Mouse (Mus musculus): Measurements from ENCODE around the gene Igsf3. TPM values are rescaled to one million over a fixed set of nuclear protein-coding genes. Genes with fewer than 3 reads are reported as not detected.

The Igsf3 gene
- polyA plus RNA-seq, 1 experiment from 2014 or later = 22.7 TPM

- peaks cover 75% of the 10 kb centered on the region for H3K4me1 ChIP-seq
- H3K27me3 ChIP-seq (ENCODE audit: low read depth, poor library complexity, severe bottlenecking) = peaks cover 15% of the 10 kb centered on the region
- no peak overlapping the region for H3K4me3 ChIP-seq
- no peaks in the 10 kb centered on the region for H3K9me3 ChIP-seq (replicated peaks)
- no peak for DNase-seq (ENCODE audit: low spot score)
- no peaks in the 10 kb centered on the region for H3K36me3 ChIP-seq
- WGBS = 81% methylated on average over 5 of the region's 5 CpGs
- no peak overlapping the region for H3K27ac ChIP-seq (replicated peaks)
Measured at GRCm38 (mm10) chr3:101381691-101382090, 4.8 kb downstream of the Igsf3 start.

- no peaks in the 10 kb centered on the region for H3K36me3 ChIP-seq
- H3K27me3 ChIP-seq (ENCODE audit: low read depth, poor library complexity, severe bottlenecking) = peaks cover 15% of the 10 kb centered on the region
- no peak overlapping the region for H3K27ac ChIP-seq (replicated peaks)
- no peak for DNase-seq (ENCODE audit: low spot score)
- WGBS = 71% methylated on average over 4 of the region's 4 CpGs
- H3K4me3 ChIP-seq = no peak overlapping the region
- no peaks in the 10 kb centered on the region for H3K9me3 ChIP-seq (replicated peaks)
- peaks cover 76% of the 10 kb centered on the region for H3K4me1 ChIP-seq
Measured at GRCm38 (mm10) chr3:101382751-101383150, 5.9 kb downstream of the Igsf3 start.

GRCm38 (mm10) chr3:101386430-101387016 lies 9.6 kb downstream of the Igsf3 start:
- 61% methylated on average over 8 of the region's 8 CpGs for WGBS
- Histone ChIP-seq H3K4me3 (no peak overlapping the region), H3K27me3 (ENCODE audit: low read depth, poor library complexity, severe bottlenecking) (peaks cover 11% of the 10 kb centered on the region; the same call in 1 of the 2 replicates), H3K36me3 (no peaks in the 10 kb centered on the region), H3K4me1 (peaks cover 76% of the 10 kb centered on the region), H3K9me3 (replicated peaks) (no peaks in the 10 kb centered on the region), H3K27ac (replicated peaks) (no peak overlapping the region)
- DNase-seq (ENCODE audit: low spot score) = no peak

GRCm38 (mm10) chr3:101387849-101388248 lies 11.0 kb downstream of the Igsf3 start:
- H3K4me3 ChIP-seq = peak overlapping the region; percentile 29
- 7% methylated on average over 10 of the region's 10 CpGs for WGBS
- DNase-seq (ENCODE audit: low spot score) = no peak
- H3K36me3 ChIP-seq = no peaks in the 10 kb centered on the region
- H3K4me1 ChIP-seq = peaks cover 66% of the 10 kb centered on the region
- no peaks in the 10 kb centered on the region for H3K9me3 ChIP-seq (replicated peaks)
- H3K27me3 ChIP-seq (ENCODE audit: low read depth, poor library complexity, severe bottlenecking) = peaks cover 22% of the 10 kb centered on the region; the same call in 1 of the 2 replicates
- H3K27ac ChIP-seq (replicated peaks) = peak overlapping the region; percentile 68; the same call in 1 of the 2 replicates

- Histone ChIP-seq H3K4me3 (no peak overlapping the region), H3K9me3 (replicated peaks) (no peaks in the 10 kb centered on the region), H3K27ac (replicated peaks) (no peak overlapping the region), H3K27me3 (ENCODE audit: low read depth, poor library complexity, severe bottlenecking) (peaks cover 23% of the 10 kb centered on the region; the same call in 1 of the 2 replicates), H3K36me3 (no peaks in the 10 kb centered on the region), H3K4me1 (peaks cover 78% of the 10 kb centered on the region)
- no peak for DNase-seq (ENCODE audit: low spot score)
- WGBS = 84% methylated on average over 3 of the region's 3 CpGs
Measured at GRCm38 (mm10) chr3:101389566-101389965, 12.7 kb downstream of the Igsf3 start.

GRCm38 (mm10) chr3:101390472-101390871 lies 13.6 kb downstream of the Igsf3 start:
- H3K36me3 ChIP-seq = no peaks in the 10 kb centered on the region
- H3K4me1 ChIP-seq = peaks cover 85% of the 10 kb centered on the region
- no peaks in the 10 kb centered on the region for H3K9me3 ChIP-seq (replicated peaks)
- H3K27me3 ChIP-seq (ENCODE audit: low read depth, poor library complexity, severe bottlenecking) = peaks cover 23% of the 10 kb centered on the region; the same call in 1 of the 2 replicates
- H3K27ac ChIP-seq (replicated peaks) = no peak overlapping the region
- no peak overlapping the region for H3K4me3 ChIP-seq
- WGBS = 25% methylated on average over 9 of the region's 9 CpGs
- DNase-seq (ENCODE audit: low spot score) = no peak

- Histone ChIP-seq H3K4me3 (no peak overlapping the region), H3K9me3 (replicated peaks) (no peaks in the 10 kb centered on the region), H3K4me1 (peaks cover 89% of the 10 kb centered on the region), H3K27ac (replicated peaks) (no peak overlapping the region), H3K27me3 (ENCODE audit: low read depth, poor library complexity, severe bottlenecking) (peaks cover 29% of the 10 kb centered on the region; the same call in 1 of the 2 replicates), H3K36me3 (no peaks in the 10 kb centered on the region)
- no peak for DNase-seq (ENCODE audit: low spot score)
- 95% methylated on average over 6 of the region's 6 CpGs for WGBS
Measured at GRCm38 (mm10) chr3:101391991-101392390, 15.1 kb downstream of the Igsf3 start.

- no peak for DNase-seq (ENCODE audit: low spot score)
- Histone ChIP-seq H3K27ac (replicated peaks) (peak overlapping the region; percentile 24; the same call in 1 of the 2 replicates), H3K27me3 (ENCODE audit: low read depth, poor library complexity, severe bottlenecking) (peaks cover 29% of the 10 kb centered on the region; the same call in 1 of the 2 replicates), H3K9me3 (replicated peaks) (no peaks in the 10 kb centered on the region), H3K4me1 (peaks cover 89% of the 10 kb centered on the region), H3K36me3 (no peaks in the 10 kb centered on the region), H3K4me3 (no peak overlapping the region)
- 94% methylated on average over 6 of the region's 6 CpGs for WGBS
Measured at GRCm38 (mm10) chr3:101393103-101393644, 16.3 kb downstream of the Igsf3 start.

GRCm38 (mm10) chr3:101393659-101394539 lies 17.0 kb downstream of the Igsf3 start:
- WGBS = 62% methylated on average over 19 of the region's 19 CpGs
- Histone ChIP-seq H3K4me1 (peaks cover 89% of the 10 kb centered on the region), H3K4me3 (peak overlapping the region; percentile 2; the same call in 1 of the 2 replicates), H3K9me3 (replicated peaks) (no peaks in the 10 kb centered on the region), H3K27me3 (ENCODE audit: low read depth, poor library complexity, severe bottlenecking) (peaks cover 28% of the 10 kb centered on the region; the same call in 1 of the 2 replicates), H3K27ac (replicated peaks) (peak overlapping the region; percentile 24; the same call in 1 of the 2 replicates), H3K36me3 (no peaks in the 10 kb centered on the region)
- no peak for DNase-seq (ENCODE audit: low spot score)

GRCm38 (mm10) chr3:101395341-101395740 lies 18.5 kb downstream of the Igsf3 start:
- Histone ChIP-seq H3K27me3 (ENCODE audit: low read depth, poor library complexity, severe bottlenecking) (peaks cover 20% of the 10 kb centered on the region; the same call in 1 of the 2 replicates), H3K9me3 (replicated peaks) (no peaks in the 10 kb centered on the region), H3K4me3 (no peak overlapping the region), H3K4me1 (peaks cover 89% of the 10 kb centered on the region), H3K36me3 (no peaks in the 10 kb centered on the region), H3K27ac (replicated peaks) (peak overlapping the region; percentile 63; the same call in 1 of the 2 replicates)
- WGBS = 54% methylated on average over 5 of the region's 5 CpGs
- no peak for DNase-seq (ENCODE audit: low spot score)

GRCm38 (mm10) chr3:101396061-101396460 lies 19.2 kb downstream of the Igsf3 start:
- Histone ChIP-seq H3K27me3 (ENCODE audit: low read depth, poor library complexity, severe bottlenecking) (peaks cover 20% of the 10 kb centered on the region; the same call in 1 of the 2 replicates), H3K36me3 (no peaks in the 10 kb centered on the region), H3K4me3 (no peak overlapping the region), H3K4me1 (peaks cover 83% of the 10 kb centered on the region), H3K27ac (replicated peaks) (peak overlapping the region; percentile 63; the same call in 1 of the 2 replicates), H3K9me3 (replicated peaks) (no peaks in the 10 kb centered on the region)
- 90% methylated on average over 3 of the region's 3 CpGs for WGBS
- no peak for DNase-seq (ENCODE audit: low spot score)

- Histone ChIP-seq H3K27me3 (ENCODE audit: low read depth, poor library complexity, severe bottlenecking) (peaks cover 16% of the 10 kb centered on the region; the same call in 1 of the 2 replicates), H3K36me3 (no peaks in the 10 kb centered on the region), H3K27ac (replicated peaks) (peak overlapping the region; percentile 64), H3K4me3 (no peak overlapping the region), H3K9me3 (replicated peaks) (no peaks in the 10 kb centered on the region), H3K4me1 (peaks cover 80% of the 10 kb centered on the region)
- DNase-seq (ENCODE audit: low spot score) = no peak
- 72% methylated on average over 13 of the region's 13 CpGs for WGBS
Measured at GRCm38 (mm10) chr3:101396726-101397263, 19.9 kb downstream of the Igsf3 start.
